ENCODE assay signal across 24 mouse cellular contexts in the genomic region with DNA sequence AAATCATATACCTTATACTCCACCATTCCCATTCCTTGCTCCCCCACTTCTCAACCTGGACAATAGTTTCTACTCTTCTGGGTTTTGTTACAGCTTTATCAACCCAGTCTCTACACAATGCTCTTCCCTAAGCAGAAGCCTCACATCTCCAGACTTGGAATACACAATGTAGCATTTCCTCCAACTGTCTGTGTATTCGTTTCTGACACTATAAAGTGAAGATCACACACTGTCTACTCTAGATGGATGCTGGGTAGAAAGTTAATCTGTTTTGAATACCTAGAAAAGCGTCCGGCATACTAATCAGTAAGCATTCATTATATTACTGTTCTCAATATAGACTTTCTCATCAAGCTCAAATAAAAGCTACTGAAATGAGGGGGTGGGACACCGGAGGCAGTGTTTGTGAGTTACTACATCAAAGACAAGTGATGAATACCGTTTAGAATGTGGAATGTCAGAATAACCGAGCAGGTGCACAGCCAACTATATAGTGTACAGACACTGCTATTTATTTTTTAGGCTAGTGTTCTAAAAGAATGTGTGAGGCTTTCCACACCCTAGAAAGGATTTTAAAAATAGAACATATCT.
DNase-seq lines count a peak whose midpoint lies in the region; ATAC-seq and TF ChIP-seq lines count a peak whose summit lies in the region.
"Had no signal": no experiment of that assay in that cellular context is flagged by ENCODE, and none has a peak within 500 bp of the region (broad histone marks: within the 10 kb centered on the region; RNA-seq: fewer than 3 reads in every experiment).

No protein-coding gene starts in this region.

- peaks cover 3% of the 10 kb centered on the region; the same call in 1 of the 2 replicates for H3K4me1 ChIP-seq in forebrain, embryonic 11.5 days (replicated peaks; ENCODE audit: control insufficient read depth, insufficient read depth, low read length)
- H3K4me1 ChIP-seq in forebrain, embryonic 10.5 days, result peaks cover 28% of the 10 kb centered on the region
- no peaks in the 10 kb centered on the region for H3K4me1 ChIP-seq in forebrain, postnatal 0 days (ENCODE audit: insufficient read depth)
- H3K4me1 ChIP-seq: neural tube, embryonic 12.5 days had no signal

- H3K36me3 ChIP-seq in forebrain, embryonic 11.5 days (ENCODE audit: control insufficient read depth, insufficient read depth, low read length), result no peaks in the 10 kb centered on the region
- no peaks in the 10 kb centered on the region for H3K36me3 ChIP-seq in forebrain, embryonic 10.5 days (replicated peaks)
- H3K36me3 ChIP-seq in forebrain, postnatal 0 days (ENCODE audit: insufficient read depth), result no peaks in the 10 kb centered on the region
- H3K36me3 ChIP-seq: neural tube, embryonic 12.5 days had no signal

- no peak overlapping the region for H3K4me2 ChIP-seq in forebrain, embryonic 11.5 days (ENCODE audit: low read depth, low read length, severe bottlenecking)
- H3K4me2 ChIP-seq in forebrain, postnatal 0 days (ENCODE audit: low read depth), result peak overlapping the region; percentile 23; the same call in 1 of the 2 replicates
- H3K4me2 ChIP-seq: neural tube, embryonic 12.5 days had no signal

- TF ChIP-seq POLR2A in brain, embryonic 14.5 days (IDR thresholded peaks at IDR 0.05; ENCODE audit: borderline replicate concordance, extremely low read depth, insufficient read depth, insufficient read length, poor library complexity, severe bottlenecking), result no peak

- no peak overlapping the region for H3K9ac ChIP-seq in forebrain, embryonic 11.5 days (ENCODE audit: low read length)
- 0 out of 2 replicates have a peak overlapping the region, but pooled peaks have one; percentile 14 for H3K9ac ChIP-seq in forebrain, postnatal 0 days
- H3K9ac ChIP-seq: neural tube, embryonic 12.5 days had no signal

- TF ChIP-seq CTCF in left cerebral cortex, adult 2 months (IDR thresholded peaks at IDR 0.05), result no peak
- no peak for TF ChIP-seq CTCF in brain, embryonic 14.5 days (IDR thresholded peaks at IDR 0.05; ENCODE audit: borderline replicate concordance, extremely low read depth, insufficient read depth, insufficient read length)
- no peak for TF ChIP-seq CTCF in forebrain, postnatal 0 days (IDR thresholded peaks at IDR 0.05; ENCODE audit: low read depth)

- WGBS in forebrain, embryonic 11.5 days, result 31% methylated on average over 6 of the region's 6 CpGs
- 51% methylated on average over 6 of the region's 6 CpGs for WGBS in forebrain, embryonic 10.5 days
- 10% methylated on average over 6 of the region's 6 CpGs for WGBS in forebrain, postnatal 0 days

- no peak overlapping the region for H3K27ac ChIP-seq in forebrain, embryonic 11.5 days (ENCODE audit: low read depth, low read length)
- H3K27ac ChIP-seq in forebrain, embryonic 10.5 days, result no peak overlapping the region
- H3K27ac ChIP-seq in left cerebral cortex, adult 2 months, result no peak overlapping the region
- H3K27ac ChIP-seq in forebrain, postnatal 0 days (ENCODE audit: low read depth, low read length), result no peak overlapping the region
- H3K27ac ChIP-seq: heart, adult 2 months; hindbrain, postnatal 0 days; neural tube, embryonic 12.5 days had no signal

- H3K27me3 ChIP-seq in forebrain, embryonic 11.5 days (ENCODE audit: control insufficient read depth, insufficient read depth, low read length), result no peaks in the 10 kb centered on the region
- H3K27me3 ChIP-seq in forebrain, embryonic 10.5 days (ENCODE audit: poor library complexity, severe bottlenecking), result no peaks in the 10 kb centered on the region
- H3K27me3 ChIP-seq in forebrain, postnatal 0 days (ENCODE audit: insufficient read depth, low read length), result no peaks in the 10 kb centered on the region
- H3K27me3 ChIP-seq: neural tube, embryonic 12.5 days had no signal

- no peak for DNase-seq in forebrain, embryonic 11.5 days (ENCODE audit: low spot score)
- no peak for DNase-seq in forebrain, embryonic 10.5 days (ENCODE audit: extremely low spot score, low spot score)
- DNase-seq in left cerebral cortex, adult 2 months (ENCODE audit: extremely low spot score in 1 of 2, low spot score in 2 of 2), result no peak
- DNase-seq in left cerebral cortex, adult 8-10 months (ENCODE audit: low spot score in 2 of 2), result no peak
- peak; percentile 62 for DNase-seq in brain, embryonic 14.5 days (ENCODE audit: low read depth)
- peak; percentile 26 for DNase-seq in forebrain, postnatal 0 days
- DNase-seq in ovary, adult 18-20 months (ENCODE audit: low spot score), result no peak
- DNase-seq: adrenal gland, postnatal 14 days; cerebellum, adult 2 months; cerebellum, postnatal 36 days; gastrocnemius, postnatal 14 days; heart, adult 2 months; heart, postnatal 36 days; kidney, adult 11 months; kidney, postnatal 10 days; left cerebral cortex, postnatal 4 days; liver; thymus, adult 2 months had no signal

- no peak overlapping the region for H3K4me3 ChIP-seq in forebrain, embryonic 11.5 days (ENCODE audit: low read depth, low read length)
- no peak overlapping the region for H3K4me3 ChIP-seq in forebrain, embryonic 10.5 days
- peak overlapping the region; percentile 8; the same call in 1 of the 2 replicates for H3K4me3 ChIP-seq in left cerebral cortex, adult 2 months
- no peak overlapping the region for H3K4me3 ChIP-seq in forebrain, postnatal 0 days (ENCODE audit: low read depth, low read length)
- H3K4me3 ChIP-seq: heart, adult 2 months; neural tube, embryonic 12.5 days had no signal

- ATAC-seq in forebrain, embryonic 11.5 days (replicated peaks; ENCODE audit: low FRiP score), result peak; percentile 75
- ATAC-seq in forebrain, postnatal 0 days, result peak; percentile 47; the same call in 1 of the 2 replicates
- ATAC-seq in inflammation-experienced regulatory T-cells, adult 6 months, result no peak
- ATAC-seq: CD4-positive, CD25-positive, alpha-beta regulatory T cell, adult 4 months; hindbrain, postnatal 0 days; lung, postnatal 0 days; Patski had no signal

- H3K9me3 ChIP-seq in forebrain, embryonic 11.5 days (ENCODE audit: control insufficient read depth, low read length), result no peaks in the 10 kb centered on the region
- H3K9me3 ChIP-seq in forebrain, embryonic 10.5 days, result no peaks in the 10 kb centered on the region
- H3K9me3 ChIP-seq in forebrain, postnatal 0 days (ENCODE audit: low read length), result no peaks in the 10 kb centered on the region
- H3K9me3 ChIP-seq: neural tube, embryonic 12.5 days had no signal

- intact Hi-C loops in left cerebral cortex, adult 2 months (cut with DNase I), result loop anchor here (10.0 kb wide), 1 partner anchor 147 kb away; no protein-coding TSS in a partner anchor

Comparison
In these comparisons a context has a peak if more than half of its experiments do, and no peak if none do; other contexts are left out.
1. DNase-seq: peak in brain, embryonic 14.5 days (single experiment) and forebrain, postnatal 0 days (single experiment); none in forebrain, embryonic 11.5 days (single experiment), forebrain, embryonic 10.5 days (single experiment), left cerebral cortex, adult 2 months (0 of 2), left cerebral cortex, adult 8-10 months (0 of 2) and ovary, adult 18-20 months (single experiment).